Mouse (Mus musculus) stomach, postnatal 0 days (tissue): ENCODE results near the gene C1qtnf6. TPM values are rescaled to one million over a fixed set of nuclear protein-coding genes. Genes with fewer than 3 reads are reported as not detected.

Source experiments
- ATAC-seq: fragments of 200-750 bp; cut with Nextera tagmentation; 2 replicates; pipeline ENCODE4 v1.8.0; 2017; ENCODE audit not compliant: low FRiP score, low TSS enrichment
- DNase-seq: peaks from one replicate; pipeline ENCODE4 v3.0.0-alpha.2; 2016; ENCODE audit warnings: low spot score
- H3K27ac ChIP-seq: fragments of 300-500 bp; sonication (generic); replicated peaks from 2 replicates; pipeline ENCODE4 v1.5.1; 2014; ENCODE audit warnings: mild to moderate bottlenecking, control low read depth
- H3K27me3 ChIP-seq: fragments of 300-500 bp; sonication (generic); 2 replicates; pipeline ENCODE4 v1.6.1; 2014; ENCODE audit warnings: low read length; ENCODE audit not compliant: control insufficient read depth, insufficient read depth
- H3K36me3 ChIP-seq: fragments of 300-500 bp; sonication (generic); 2 replicates; pipeline ENCODE4 v1.6.1; 2014; ENCODE audit warnings: low read length, mixed read lengths; ENCODE audit not compliant: control insufficient read depth, insufficient read depth
- H3K4me1 ChIP-seq: fragments of 300-500 bp; sonication (generic); replicated peaks from 2 replicates; pipeline ENCODE4 v1.6.1; 2014; ENCODE audit warnings: antibody characterized with exemption; ENCODE audit not compliant: control insufficient read depth, insufficient read depth
- H3K4me2 ChIP-seq: fragments of 300-500 bp; sonication (generic); replicated peaks from 2 replicates; pipeline ENCODE4 v1.6.1; 2014; ENCODE audit warnings: low read depth, mild to moderate bottlenecking, control low read depth, moderate library complexity
- H3K4me3 ChIP-seq: fragments of 300-500 bp; sonication (generic); 2 replicates; pipeline ENCODE4 v1.5.1; 2014; ENCODE audit warnings: low read depth, low read length, control low read depth
- H3K9ac ChIP-seq: fragments of 300-500 bp; sonication (generic); 2 replicates; pipeline ENCODE4 v1.6.1; 2014; ENCODE audit warnings: mild to moderate bottlenecking, low read length, control low read depth, mixed read lengths
- H3K9me3 ChIP-seq: fragments of 300-500 bp; sonication (generic); 2 replicates; pipeline ENCODE4 v1.6.1; 2016; ENCODE audit warnings: low read length; ENCODE audit not compliant: control insufficient read depth
- CTCF ChIP-seq: IDR thresholded peaks from 2 replicates; pipeline ENCODE4 v1.5.1; 2016; ENCODE audit warnings: antibody characterized with exemption, low read depth, mild to moderate bottlenecking, moderate library complexity
- EP300 ChIP-seq: optimal IDR thresholded peaks from 2 replicates; pipeline ENCODE3; 2016; ENCODE audit warnings: antibody characterized with exemption
- WGBS: fragments of 180-500 bp; shearing (Covaris S2); extraction: QIAGEN DNeasy Blood & Tissue Kit; methylation state at CpG from one replicate; pipeline ENCODE4 v1.1.7; 2014; 5-methylcytosine and 5-hydroxymethylcytosine counted together
- polyA plus RNA-seq: library from polyadenylated mRNA; unstranded; fragments of >200 nt; fragmentation: Nextera tagmentation; extraction: Ambion mirVana; gene quantifications from 2 replicates; pipeline ENCODE4 v1.2.1, GENCODE M21; 2015

The C1qtnf6 gene
- polyA plus RNA-seq, 1 experiment from 2014 or later: 20.2 TPM

- Histone ChIP-seq H3K4me1 (peaks cover 19% of the 10 kb centered on the region), H3K4me3 (no peak overlapping the region), H3K9ac (peak overlapping the region; percentile 35; the same call in 1 of the 2 replicates), H3K36me3 (no peaks in the 10 kb centered on the region), H3K27ac (peak overlapping the region; percentile 92), H3K9me3 (no peaks in the 10 kb centered on the region), H3K27me3 (no peaks in the 10 kb centered on the region), H3K4me2 (0 out of 2 replicates have a peak overlapping the region, but pooled peaks have one; percentile 20)
- TF ChIP-seq CTCF: no peak
- TF ChIP-seq EP300: no peak
- 45% methylated on average over 10 of the region's 10 CpGs for WGBS
- ATAC-seq: peak; percentile 63
- peak; percentile 81 for DNase-seq
Measured at GRCm38 (mm10) chr15:78532566-78533345, 1.5 kb upstream of the C1qtnf6 start.

DNA sequence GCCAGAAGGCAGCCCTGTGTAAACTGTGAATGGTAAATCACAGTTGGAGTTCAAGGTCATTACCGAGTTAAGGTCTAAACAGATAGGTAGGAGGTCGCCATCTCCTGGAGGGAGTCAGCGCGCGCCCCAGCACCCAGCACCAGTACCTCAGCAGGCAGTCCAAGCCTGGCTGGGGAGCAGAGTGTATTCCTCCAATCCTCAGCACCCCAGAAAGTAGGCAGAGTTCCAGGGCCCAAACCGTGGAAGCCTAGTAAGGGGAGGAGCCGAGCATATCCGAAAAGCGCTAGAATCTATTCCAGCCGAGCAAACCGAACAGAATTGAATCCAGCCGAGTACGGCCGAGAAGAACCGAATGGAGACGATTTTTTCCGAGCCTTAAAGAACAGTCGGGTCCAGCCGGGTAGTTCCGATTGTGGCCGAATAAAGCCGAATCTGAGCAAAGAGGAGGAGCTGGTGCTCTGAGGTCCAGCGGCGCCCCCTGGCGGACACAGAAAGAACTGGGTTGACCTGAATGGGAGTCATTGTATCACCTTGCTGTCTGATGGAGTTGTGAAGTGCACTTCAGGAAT is 769 bp upstream of the C1qtnf6 start:
- peak; percentile 95 for TF ChIP-seq CTCF
- TF ChIP-seq EP300: no peak
- H3K9ac ChIP-seq: peak overlapping the region; percentile 54
- H3K4me2 ChIP-seq: peak overlapping the region; percentile 40
- peak; percentile 97 for DNase-seq
- H3K27me3 ChIP-seq: no peaks in the 10 kb centered on the region
- no peak overlapping the region for H3K4me3 ChIP-seq
- under 1% methylated on average over 25 of the region's 25 CpGs for WGBS
- H3K36me3 ChIP-seq: no peaks in the 10 kb centered on the region
- H3K27ac ChIP-seq: peak overlapping the region; percentile 92
- peaks cover 19% of the 10 kb centered on the region for H3K4me1 ChIP-seq
- ATAC-seq: peak; percentile 84
- no peaks in the 10 kb centered on the region for H3K9me3 ChIP-seq

DNA sequence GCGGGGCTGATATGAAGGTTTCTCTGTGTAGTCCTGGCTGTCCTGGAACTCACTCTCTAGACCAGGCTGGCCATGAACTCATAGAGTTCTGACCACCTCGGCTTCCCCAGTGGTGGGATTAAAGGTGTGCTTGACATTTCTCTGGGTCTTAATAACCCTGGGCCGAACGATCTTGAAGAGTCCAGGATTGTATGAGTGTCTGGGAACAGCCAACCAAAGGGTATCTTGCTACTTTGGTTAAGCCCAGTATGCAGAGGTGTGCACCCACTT is 170 bp upstream of the C1qtnf6 start:
- no peaks in the 10 kb centered on the region for H3K36me3 ChIP-seq
- WGBS: 61% methylated on average over 4 of the region's 4 CpGs
- H3K4me3 ChIP-seq: no peak overlapping the region
- ATAC-seq: no peak
- peak overlapping the region; percentile 54 for H3K9ac ChIP-seq
- H3K4me1 ChIP-seq: peaks cover 19% of the 10 kb centered on the region
- TF ChIP-seq CTCF: no peak
- TF ChIP-seq EP300: no peak
- H3K27me3 ChIP-seq: no peaks in the 10 kb centered on the region
- H3K27ac ChIP-seq: peak overlapping the region; percentile 92
- no peak for DNase-seq
- H3K9me3 ChIP-seq: no peaks in the 10 kb centered on the region
- H3K4me2 ChIP-seq: peak overlapping the region; percentile 40

DNA sequence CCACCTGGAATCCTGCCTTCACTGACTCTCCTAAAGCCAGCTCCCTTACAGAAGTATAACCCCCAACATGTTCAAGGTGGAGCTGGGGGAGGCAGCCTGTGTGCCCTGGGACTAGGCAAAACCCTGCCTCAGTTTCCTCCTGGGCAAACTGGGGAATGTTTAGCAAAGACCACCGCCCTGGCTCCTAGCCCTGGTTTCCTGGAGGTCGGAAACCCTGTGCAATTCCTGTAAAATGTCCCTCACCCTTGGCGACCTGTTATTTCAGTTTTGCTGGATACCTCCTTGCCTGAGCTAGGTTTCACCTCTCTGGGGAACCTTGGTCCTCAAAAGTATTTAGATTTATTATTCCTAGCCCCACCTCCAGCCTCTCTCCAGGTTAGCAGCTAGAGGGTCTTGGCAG is 1.1 kb downstream of the C1qtnf6 start:
- H3K9me3 ChIP-seq: no peaks in the 10 kb centered on the region
- 64% methylated on average over 3 of the region's 3 CpGs for WGBS
- peak overlapping the region; percentile 73 for H3K4me2 ChIP-seq
- H3K4me3 ChIP-seq: no peak overlapping the region
- peaks cover 19% of the 10 kb centered on the region for H3K4me1 ChIP-seq
- DNase-seq (no peak), ATAC-seq (no peak)
- H3K27me3 ChIP-seq: no peaks in the 10 kb centered on the region
- no peak for TF ChIP-seq CTCF
- TF ChIP-seq EP300: no peak
- peak overlapping the region; percentile 92 for H3K27ac ChIP-seq
- H3K36me3 ChIP-seq: 0 out of 2 replicates have a peak, but pooled peaks cover 2% of the 10 kb centered on the region
- peak overlapping the region; percentile 65 for H3K9ac ChIP-seq

DNA sequence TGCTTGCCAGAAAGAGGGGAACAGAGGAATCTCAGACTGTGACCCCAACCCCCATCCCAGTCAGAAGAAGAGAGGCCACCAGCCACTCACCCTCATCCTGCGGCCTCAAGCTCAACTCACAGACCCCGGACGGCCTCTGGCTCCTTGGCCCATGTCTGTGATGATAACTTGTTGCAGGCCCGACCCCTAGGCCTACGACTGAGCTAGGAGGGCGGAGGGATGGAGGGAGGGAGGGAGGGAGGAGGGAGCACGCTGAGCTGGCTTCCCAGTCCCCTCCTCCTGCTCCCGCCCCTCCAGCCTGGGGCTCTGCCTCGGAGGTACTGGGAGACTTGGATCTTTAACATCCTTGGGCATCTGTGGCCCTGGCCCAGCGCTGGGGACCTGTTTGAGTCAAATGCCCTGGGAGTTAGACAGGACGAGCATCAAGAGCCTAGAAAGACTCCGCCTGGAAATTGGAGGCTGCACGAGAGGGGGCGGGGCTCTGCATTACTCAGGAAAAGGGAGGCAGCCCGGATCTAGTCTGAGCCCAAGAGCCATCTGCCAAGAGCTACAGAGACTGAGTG is 1.7 kb downstream of the C1qtnf6 start:
- peak overlapping the region; percentile 73 for H3K4me2 ChIP-seq
- 0 out of 2 replicates have a peak, but pooled peaks cover 2% of the 10 kb centered on the region for H3K36me3 ChIP-seq
- H3K4me1 ChIP-seq: peaks cover 19% of the 10 kb centered on the region
- TF ChIP-seq CTCF: no peak
- TF ChIP-seq EP300: no peak
- no peaks in the 10 kb centered on the region for H3K27me3 ChIP-seq
- H3K9ac ChIP-seq: peak overlapping the region; percentile 65
- H3K27ac ChIP-seq: peak overlapping the region; percentile 89
- WGBS: 2% methylated on average over 14 of the region's 15 CpGs
- peak; percentile 77 for DNase-seq
- H3K4me3 ChIP-seq: peak overlapping the region; percentile 45
- no peaks in the 10 kb centered on the region for H3K9me3 ChIP-seq
- ATAC-seq: peak; percentile 23; the same call in 1 of the 2 replicates
